Mouse (Mus musculus) megakaryocyte, adult 5-6 weeks (primary cell): ENCODE measurements around the gene Sh3bp4. TPM values are rescaled to one million over a fixed set of nuclear protein-coding genes. Genes with fewer than 3 reads are reported as not detected.
A peak's percentile ranks its signal among the peaks of the same experiment; 100 is the strongest.

ENCODE experiments used
- ATAC-seq: 2 replicates; pipeline ENCODE4 v1.8.0; 2016; ENCODE audit warnings: mild to moderate bottlenecking, inconsistent platforms; ENCODE audit not compliant: poor library complexity, severe bottlenecking
- total RNA-seq, 2 experiments: library from RNA; stranded (forward) in 1 of 2; stranded (reverse) in 1 of 2; fragments of 153-499, 151-499 nt in 1 of 2; fragments of 221-1000, 200-1000 nt in 1 of 2; gene quantifications; 2 replicates each; pipeline versions ENCODE4 v1.2.3 to v1.2.4; 2015 to 2017

Gene Sh3bp4
- total RNA-seq, 2 experiments from 2014 or later: 1.3 to 1.9 TPM

DNA sequence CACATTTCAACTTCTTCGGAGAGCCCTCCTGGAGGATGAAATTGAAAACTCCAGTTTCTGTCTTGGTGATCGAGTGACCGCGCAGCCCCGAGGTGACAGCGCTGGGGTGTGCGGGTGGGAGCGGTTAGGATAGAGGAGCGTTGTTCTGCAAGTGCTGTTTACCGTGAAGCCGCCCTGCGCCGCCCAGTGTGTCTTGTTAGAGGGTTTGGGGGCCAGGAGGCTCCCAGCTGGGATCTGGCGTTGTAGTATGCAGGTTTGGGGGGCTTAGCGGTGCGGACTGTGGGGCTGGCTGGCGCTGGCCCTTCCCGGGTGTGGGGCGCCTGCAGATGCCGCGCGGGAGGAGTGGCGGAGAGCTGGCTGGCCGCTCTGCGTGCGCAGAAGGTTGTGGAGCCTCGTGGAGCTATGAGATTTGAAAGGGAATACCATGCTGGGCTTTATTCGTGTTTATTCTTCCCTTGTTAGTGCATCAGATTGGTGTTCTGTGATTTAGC, 701 bp downstream of the Sh3bp4 start:
- no peak for ATAC-seq

DNA sequence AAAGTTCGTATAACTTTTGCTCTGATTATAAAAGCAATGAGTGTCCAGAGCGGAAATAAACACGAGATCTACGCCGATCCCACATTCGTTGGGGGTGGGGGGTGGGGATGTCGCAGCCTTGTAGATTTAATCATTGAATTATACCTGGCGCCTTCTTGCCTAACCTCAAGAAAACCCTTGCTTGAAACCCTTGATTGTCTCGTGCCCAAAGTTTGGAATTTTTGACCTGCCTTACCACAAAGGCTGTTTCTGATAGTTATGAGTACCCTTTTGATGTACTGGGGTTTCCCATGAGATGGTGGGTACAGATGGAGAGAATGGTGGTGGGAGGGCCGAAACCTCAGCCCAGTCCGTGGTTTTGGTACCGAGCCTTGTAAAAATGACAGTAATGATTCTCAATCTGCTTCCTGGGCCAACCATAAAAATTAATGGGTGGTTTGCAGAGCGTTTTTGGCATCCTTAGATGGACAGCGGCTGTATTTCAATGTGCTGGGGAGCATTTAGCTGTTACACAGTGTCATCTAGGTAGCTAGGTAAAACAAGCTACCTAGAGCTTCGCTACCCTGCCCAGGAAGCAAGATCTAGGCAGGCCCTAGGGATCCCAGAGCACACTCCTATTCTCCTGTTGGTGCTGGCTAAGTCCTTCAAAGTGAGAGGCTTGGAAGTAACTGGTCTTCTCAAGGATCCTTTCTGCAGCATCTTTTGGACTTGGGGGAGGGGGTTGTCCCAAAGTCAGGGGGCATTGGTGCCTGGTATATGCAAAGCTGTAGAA, 1.3 kb downstream of the Sh3bp4 start:
- ATAC-seq: no peak

DNA sequence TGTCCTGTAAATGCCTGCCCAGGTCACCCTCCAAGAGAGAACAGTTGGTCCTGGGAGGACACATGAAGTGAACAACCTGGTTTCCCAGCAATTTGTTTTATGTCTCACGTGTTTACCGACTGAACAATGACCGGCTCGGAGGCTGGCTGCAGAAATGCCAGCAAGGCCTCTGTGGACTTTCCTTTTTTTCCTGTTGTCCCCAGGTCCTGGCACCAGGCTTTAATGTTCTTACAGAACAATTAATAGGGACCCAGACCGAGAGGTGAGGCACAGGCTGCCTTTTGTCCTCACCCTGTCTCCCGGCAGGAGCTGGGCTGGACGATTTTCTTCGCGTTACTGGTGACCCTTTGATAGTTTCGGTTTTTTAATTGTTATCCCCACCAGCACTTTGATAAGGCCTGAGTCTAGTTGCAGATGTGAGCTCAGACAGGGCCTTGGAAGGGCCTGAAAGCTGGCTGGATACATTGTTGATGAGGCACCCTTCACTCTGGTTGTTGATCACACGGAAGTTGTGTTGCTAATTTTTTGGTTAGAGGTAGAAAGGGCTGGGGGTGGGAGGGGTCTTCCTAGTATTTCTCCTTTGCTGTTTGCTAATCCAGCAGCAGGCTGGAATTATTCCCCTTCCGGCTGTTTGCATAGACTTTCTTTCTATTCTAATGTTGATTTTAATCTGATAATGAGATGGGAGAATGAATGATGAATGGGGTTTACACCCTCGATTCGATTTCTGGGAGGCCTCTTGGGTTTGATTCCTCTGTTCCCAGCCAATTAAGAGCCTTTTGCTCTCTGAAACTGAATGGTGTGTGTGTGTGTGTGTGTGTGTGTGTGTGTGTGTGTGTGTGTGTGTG, 2.2 kb downstream of the Sh3bp4 start:
- ATAC-seq: no peak

DNA sequence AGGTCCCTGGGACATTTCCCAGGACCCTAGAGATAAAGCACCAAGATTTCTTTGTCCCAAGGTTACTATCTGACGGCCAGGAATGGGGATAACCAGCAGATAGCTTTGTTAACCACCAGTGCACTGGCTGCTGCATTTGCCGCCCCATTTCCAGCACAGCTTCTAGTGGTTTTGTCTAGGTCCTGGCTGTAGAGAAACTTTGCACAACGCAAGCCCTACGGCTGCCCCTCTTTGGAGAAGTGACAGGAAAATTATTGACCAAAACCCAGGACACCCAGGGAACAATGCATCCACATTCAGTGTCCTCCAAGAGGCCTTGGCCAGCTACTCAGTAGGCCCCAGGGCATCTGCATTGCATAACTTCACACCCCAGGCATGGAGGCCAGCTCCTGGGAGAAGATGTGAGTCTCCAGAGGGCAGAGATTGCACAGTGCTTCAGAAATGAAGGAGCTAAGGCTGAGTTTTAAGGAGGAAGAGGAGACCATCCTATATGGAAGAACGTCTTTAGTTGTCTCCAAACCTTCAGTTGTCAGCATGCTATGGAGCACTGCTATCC, 3.2 kb downstream of the Sh3bp4 start:
- ATAC-seq: no peak

DNA sequence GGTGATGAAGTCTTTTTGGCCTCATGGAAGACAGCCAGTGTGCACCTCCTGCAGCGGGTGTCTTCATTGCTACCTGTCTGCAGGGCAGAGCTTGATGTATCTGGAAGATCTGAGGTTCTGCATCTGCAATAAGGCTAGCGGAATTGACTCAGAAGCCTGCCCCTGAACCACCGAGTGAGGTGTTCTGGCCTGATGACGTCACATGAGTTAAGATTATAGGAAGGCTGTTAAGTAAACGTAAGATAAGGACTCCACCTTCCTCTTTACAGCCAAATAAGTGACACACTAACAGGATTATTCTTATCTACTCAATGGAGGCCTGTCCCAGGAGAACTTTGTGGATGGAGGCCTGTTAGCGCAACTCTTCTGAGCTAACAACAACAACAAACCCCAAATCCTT, 4.5 kb downstream of the Sh3bp4 start:
- ATAC-seq: no peak

DNA sequence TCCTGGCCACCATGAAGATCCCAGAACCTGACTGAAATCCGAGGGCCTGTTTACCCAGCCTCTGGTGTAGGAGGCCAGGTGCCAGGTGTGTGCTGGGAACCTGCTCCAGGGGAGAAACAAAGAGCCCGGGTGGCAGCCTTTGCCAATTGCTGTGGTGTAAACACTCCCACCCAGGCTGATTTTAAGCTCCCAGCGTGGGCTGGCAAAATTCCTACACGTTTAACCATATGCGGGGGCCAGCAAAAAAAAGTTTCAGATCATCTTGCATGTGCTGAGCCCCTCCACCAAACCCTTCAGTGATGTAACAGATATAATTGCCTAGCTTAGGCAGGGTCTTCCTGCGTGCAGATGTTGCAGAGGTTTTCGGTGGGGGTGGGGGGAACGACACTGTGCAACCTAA, 4.9 kb downstream of the Sh3bp4 start:
- ATAC-seq: no peak

DNA sequence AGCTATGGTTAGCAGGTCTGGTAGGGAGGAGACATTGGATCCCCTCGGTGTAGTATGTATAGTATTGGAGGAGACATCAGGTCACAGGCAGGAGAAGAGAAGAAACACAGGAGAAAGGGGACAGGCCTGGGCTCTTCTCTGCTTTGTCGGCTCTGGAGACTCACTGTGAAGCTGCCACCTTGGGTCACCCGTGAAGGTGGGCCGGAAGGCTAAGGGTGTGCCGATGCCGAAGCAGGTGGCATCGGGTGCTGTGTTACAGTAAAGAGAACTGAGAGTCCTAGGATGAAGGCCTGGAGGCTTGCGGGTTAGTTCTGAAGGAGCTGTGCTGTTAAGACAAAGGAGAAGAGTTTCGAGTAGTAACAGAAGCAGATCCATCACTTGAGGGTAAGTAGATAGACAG, 6.6 kb downstream of the Sh3bp4 start:
- ATAC-seq: no peak

DNA sequence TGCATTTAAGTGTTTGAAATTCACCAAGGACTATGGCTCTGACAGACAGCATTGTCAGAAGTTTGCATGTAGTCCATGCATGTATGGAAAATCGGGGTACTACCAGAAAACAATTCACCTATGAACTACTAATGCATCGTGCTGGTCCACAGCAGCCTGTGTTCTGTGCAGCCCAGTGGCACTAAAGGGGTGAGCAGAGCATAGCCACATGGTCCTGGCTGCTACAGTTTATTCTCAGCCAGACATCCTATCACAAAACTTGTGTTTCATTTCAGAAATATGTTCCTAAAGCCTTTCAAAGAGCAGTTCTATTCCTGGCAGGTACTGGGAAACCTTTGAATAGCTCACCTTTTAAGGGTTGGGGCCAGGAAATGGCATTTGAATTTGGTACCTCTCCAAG, 8.0 kb downstream of the Sh3bp4 start:
- ATAC-seq: no peak

DNA sequence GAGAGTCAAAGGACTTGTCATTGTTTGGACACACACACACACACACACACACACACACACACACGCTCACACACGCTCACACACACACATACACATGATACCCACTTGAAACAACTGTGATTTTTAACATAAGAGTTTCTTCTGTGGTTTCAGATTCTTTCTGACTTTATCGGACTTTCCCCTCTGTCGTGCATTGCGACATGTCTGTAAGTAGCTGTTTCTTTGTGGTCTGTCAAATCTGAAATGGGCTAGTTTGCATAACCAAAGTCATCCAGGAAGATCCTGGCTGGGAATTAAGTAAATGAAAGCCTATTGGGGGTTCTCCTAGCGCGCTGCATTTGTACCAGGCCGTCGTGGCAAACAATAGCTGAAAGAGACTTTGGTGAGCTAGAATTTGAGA, 8.5 kb downstream of the Sh3bp4 start:
- peak; percentile 62 for ATAC-seq

DNA sequence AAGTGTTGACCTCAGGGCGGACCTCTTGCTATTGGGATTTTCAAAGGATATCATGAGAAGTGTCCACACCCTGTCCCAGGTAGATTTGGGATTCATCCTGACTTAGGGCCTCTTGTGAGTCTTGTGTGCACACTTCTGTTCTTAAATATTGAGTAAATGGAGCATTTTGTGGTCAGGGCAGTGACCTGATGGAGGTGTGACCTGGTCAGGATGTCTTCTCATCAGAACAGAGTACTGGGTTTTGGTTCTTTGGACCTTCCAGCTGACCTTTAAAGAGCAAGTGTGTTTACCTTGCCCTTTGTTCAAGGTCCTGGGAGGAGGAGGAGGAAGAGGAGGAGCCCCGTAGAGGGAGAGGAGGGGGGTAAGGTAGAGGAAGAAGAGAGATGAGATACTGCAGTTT, 9.0 kb downstream of the Sh3bp4 start:
- no peak for ATAC-seq

DNA sequence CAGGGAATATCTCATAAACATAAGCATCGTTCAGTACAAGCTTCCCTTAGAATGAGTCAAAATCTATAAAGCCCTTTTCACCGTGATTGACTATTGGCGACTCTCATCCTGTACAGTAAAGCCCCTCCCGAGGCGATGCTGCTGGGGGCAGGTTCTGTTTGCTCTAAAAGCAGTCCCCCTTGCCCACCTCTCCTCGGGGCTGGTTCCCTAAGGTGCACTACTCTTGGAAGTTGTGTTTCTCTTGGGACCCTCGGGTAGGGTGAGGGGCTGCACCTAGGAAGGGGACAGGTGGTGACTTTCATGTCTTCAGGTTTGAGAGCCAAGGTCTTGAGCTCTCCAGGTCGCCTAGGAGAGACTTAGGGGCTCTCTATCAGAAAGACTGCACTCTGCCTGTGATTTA, 10.2 kb downstream of the Sh3bp4 start:
- ATAC-seq: no peak

DNA sequence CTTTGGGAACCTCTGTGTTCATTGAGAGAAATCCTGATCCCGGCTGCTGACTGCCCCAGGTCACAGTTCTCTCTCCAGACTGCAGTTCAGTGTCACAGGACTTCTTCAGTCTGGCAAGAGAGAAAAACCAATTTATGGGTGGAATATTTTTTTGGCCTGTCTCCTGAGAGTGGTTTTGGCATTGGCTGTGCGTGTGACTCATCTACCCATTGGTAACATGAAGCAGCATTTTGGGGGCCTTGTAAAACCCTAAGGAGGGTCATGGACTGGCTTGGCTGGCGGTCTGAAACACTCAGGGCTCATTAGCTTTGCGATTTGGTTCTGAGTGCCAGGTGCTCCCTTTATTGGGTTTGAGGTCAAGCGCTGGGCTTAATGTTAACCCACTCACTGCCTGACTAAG, 10.6 kb downstream of the Sh3bp4 start:
- no peak for ATAC-seq

DNA sequence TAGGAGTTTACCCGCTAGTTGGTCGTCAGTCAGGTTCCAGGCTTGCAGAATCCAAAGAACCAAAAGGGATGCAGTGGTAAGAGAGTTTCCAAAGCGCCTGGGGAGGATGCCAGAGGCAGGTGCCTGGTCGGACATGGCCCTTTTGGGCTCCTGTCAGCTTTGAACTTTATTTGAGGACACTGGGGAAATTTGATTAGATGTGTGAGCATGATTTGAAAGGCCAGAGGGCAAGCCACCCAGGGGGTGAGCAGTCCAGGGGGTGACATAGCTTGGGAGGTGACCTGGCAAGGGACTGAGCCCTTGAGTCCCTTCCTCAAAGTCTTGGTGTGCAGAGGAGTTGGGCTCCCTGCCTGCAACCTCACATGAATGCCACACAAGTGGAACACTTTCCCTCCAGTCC, 11.2 kb downstream of the Sh3bp4 start:
- ATAC-seq: no peak

DNA sequence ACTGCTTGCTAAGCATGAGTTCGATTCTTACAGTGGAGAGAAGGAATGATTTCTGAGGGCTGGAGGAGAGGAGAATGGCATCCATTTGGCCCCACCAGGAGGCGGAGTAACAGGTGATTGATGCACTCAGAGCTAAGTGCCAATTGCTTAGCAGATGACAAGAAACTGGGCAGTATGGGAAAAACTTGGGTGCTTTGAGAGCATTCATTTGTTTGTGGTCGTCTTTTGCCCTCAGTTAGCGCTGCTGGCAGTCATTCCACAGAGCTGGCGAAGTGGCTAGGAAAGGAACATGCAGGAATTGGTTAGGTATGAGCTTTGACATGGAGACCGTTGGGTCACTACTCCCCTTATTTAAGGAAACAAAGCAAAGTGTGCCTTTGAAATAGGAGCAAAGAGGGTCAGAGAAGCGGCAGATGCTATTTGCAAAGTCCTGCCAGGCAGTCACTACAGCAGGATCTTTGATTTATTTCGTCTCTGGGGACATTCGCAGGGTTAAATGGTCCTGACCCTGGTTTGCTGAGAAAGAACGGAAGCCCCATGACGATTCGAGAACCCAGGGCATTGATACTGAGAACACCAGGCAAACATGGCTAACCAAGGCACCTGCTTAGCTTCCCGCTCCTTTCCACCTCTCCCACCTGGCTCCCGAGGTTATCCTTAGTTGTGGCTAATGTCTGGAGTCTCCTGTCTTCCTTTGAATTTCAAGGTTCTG, 12.1 kb downstream of the Sh3bp4 start:
- ATAC-seq: no peak

DNA sequence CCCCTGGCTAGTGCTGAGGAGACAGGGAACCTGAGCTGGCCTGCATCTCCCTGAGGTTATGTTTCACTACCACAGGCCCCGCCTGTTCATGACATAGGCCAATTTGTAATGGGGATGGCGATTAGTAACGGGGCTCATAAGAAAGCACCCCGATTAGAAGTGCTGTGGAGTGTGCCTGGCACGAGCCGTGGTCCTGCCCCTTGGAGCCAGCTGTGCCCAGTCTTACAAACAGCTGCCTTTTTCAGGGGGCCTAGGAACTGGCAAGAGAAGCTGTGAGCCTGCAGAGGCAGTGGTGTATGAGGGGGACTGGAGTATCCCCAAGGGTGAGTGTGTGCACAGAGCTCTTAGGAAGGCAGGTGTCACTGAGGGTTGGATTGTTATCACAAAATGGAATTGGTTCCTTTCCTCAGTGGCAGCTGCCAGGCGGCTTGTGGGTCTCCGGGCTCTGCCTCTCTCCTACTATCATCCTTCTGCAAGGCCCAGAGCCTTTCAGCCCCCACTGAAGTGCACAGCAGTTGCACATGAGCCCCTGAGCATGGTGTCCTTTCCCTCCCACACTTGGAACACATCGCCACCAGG, 16.4 kb downstream of the Sh3bp4 start:
- no peak for ATAC-seq

DNA sequence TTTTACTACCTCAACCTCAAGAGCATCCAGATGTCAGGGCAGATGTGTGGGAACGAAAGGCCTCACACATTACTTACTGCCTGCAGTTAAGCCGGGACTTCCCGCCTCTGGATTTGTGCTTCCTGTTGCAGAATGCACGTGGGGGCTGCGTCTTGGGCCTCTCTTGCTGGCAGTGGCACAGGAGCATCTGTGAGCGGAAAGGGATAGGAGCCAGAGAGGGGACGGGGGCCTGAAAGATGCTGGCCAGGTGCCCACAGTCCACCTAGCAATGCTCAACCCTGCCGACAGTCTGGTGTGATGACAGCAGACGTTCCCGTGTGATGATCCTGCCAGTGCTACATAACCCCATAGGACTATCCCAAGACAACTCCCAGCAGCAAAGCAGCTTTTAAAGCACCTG, 17.9 kb downstream of the Sh3bp4 start:
- no peak for ATAC-seq

DNA sequence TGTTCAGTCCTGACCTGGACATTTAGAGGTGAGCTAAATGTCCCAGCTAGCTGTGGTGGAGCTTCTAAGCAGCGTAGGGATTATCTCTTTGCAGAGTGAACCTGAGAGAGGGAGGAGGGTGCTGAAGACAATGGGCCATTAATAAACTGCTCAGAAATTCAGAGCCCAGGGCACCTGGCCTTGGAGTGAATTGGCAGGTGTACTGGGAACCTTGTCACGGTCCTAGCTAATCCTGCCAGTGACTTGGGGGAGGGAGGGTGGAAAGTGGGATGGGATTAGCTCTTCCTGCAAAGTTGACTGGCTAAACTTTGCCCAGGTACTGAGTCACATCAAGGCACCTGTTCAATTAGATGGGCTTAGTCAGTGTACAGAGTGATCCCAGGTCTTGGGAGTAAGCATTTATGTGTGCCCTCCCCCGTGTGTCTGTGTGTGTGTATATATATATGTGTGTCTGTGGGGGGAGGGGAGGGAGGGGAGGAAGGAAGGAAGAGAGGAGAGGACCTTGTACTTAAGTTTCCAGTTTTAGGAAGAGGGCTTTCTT, 18.6 kb downstream of the Sh3bp4 start:
- no peak for ATAC-seq

DNA sequence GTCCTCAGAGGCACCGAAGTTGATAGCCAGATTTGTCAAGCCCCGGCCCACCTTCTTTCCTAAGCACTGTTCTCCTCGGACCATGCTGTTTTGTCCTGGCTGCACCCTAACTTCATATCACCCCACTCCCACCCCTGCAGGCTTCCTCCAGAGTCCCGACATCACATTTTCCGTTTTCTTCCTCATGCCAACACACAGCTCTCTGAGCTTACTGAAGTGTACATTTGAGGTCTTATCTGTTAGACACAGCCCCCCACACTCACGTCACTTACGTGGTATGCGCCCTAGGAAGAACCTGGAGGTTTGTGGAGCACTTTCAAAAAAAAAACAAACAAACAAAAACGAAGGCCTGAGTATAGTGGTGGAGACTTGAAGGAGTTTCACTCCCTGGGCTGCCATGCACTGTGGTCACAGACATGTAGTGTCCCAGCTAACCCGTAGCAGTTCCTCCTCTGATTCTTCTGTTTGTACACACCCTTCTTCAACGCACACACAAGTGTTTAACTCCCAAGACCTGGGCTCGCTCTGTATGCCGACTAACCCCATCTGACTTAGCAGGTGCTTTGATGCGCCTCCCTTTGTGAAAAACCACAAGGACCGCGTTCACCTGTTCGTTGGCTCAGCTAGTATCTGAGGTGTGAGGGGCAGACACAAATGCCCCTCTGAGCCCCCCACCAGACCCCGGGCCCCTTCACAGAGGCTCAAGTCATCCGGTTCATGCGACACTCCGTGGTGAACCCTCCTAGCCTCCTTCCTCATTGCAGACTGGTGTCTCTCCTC, 19.8 kb downstream of the Sh3bp4 start:
- peak; percentile 43; the same call in 1 of the 2 replicates for ATAC-seq

DNA sequence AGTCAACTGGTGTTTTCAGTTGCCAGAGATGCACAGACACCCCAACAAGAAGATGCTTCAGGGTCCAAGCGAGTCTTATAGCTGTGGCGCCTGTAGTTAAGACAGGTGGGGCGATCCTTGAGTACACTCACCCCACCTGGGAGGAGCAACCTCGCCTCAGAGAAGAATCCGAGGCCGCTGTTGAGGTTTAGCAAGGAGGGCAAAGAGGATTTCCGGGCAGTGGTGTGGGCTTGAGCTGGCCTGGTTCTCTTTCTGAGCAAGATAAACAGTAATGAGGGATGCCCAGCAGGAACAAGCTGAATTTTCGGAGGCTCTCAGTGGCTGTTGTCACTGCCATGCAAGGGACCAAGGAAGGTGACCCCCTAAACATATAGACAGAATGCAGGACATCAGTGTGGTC, 20.5 kb downstream of the Sh3bp4 start:
- ATAC-seq: no peak; the same call in 1 of the 2 replicates

DNA sequence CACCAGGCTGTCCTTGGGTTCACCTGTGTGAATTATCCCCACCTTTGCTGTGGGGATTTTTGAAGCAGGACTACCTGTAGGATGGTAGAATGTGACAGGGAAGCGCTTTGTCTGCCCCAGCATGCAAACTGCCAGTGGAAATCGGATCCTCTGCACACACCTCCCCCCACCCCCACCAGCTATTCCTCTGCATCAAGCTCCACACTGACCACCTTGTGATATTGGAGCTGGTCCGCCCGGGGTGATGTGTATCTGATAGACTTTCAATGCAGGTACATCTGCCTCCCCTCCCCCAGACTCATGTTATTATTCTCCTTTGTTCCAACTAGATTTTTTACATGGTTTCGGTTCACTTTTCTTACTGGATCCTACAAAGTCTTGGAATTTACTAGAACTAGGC, 21.8 kb downstream of the Sh3bp4 start:
- ATAC-seq: no peak
